ENCODE assay signal across 10 mouse cellular contexts in the genomic region with DNA sequence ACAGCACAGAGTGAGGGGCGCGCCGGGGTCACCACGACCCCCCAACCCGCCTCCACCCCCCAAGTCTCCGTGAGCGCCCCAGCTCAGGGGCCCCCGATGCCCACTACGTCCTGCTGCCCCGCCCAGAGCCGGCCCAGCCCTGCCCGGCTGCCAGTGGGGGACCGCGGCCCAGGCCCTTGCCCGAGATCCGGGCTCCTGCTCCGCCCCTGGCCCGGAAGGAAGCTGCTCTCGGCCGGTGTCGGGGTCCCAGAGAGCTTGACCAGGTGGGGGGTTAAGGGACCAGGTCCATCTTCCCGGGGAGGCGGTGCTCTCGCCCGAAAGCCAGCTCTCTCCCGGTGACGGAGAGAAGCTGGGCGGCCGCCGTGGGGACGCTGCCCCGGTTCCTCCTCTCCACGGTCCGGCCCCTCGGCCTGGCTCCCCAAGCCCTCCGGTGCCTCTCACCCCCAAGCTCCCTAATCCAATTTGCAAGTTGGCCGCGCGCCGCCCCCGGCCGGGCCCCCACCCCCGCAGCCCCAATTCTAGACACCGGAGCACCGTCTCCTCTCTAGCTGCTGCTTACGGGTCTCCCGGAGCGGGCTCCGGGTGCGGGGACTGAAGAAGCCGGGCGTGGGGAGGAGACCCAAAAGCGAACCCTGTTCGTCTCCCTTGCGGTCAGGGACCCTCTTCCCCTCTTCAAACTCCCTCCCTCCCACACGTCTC. TPM values are rescaled to one million over a fixed set of nuclear protein-coding genes. Genes with fewer than 3 reads are reported as not detected.
A peak's percentile ranks its signal among the peaks of the same experiment; 100 is the strongest.
DNase-seq lines count a peak whose midpoint lies in the region; ATAC-seq and TF ChIP-seq lines count a peak whose summit lies in the region.
"Had no signal": no experiment of that assay in that cellular context is flagged by ENCODE, and none has a peak within 500 bp of the region (broad histone marks: within the 10 kb centered on the region; RNA-seq: fewer than 3 reads in every experiment).

No protein-coding gene starts in this region.

- H3K9me3 ChIP-seq in forebrain, postnatal 0 days (ENCODE audit: low read length), result no peaks in the 10 kb centered on the region
- no peaks in the 10 kb centered on the region for H3K9me3 ChIP-seq in midbrain, embryonic 12.5 days

- H3K9ac ChIP-seq in forebrain, postnatal 0 days, result peak overlapping the region; percentile 84
- H3K9ac ChIP-seq in midbrain, embryonic 12.5 days (replicated peaks), result 0 out of 2 replicates have a peak overlapping the region, but pooled peaks have one; percentile 28

- no peak for TF ChIP-seq CTCF in kidney, adult 2 months (conservative IDR thresholded peaks at IDR 0.05; ENCODE audit: insufficient read depth, insufficient read length, low read depth, low read length)
- no peak for TF ChIP-seq CTCF in forebrain, postnatal 0 days (IDR thresholded peaks at IDR 0.05; ENCODE audit: low read depth)

- peaks cover 14% of the 10 kb centered on the region for H3K27me3 ChIP-seq in kidney, adult 2 months (replicated peaks; ENCODE audit: control insufficient read depth, insufficient read depth, low read length)
- peaks cover 24% of the 10 kb centered on the region for H3K27me3 ChIP-seq in forebrain, postnatal 0 days (ENCODE audit: insufficient read depth, low read length)
- peaks cover 97% of the 10 kb centered on the region for H3K27me3 ChIP-seq in midbrain, embryonic 12.5 days

- peak overlapping the region; percentile 45 for H3K4me2 ChIP-seq in forebrain, postnatal 0 days (ENCODE audit: low read depth)
- peak overlapping the region; percentile 47 for H3K4me2 ChIP-seq in midbrain, embryonic 12.5 days (replicated peaks)

- no peak overlapping the region for H3K27ac ChIP-seq in kidney, adult 2 months (ENCODE audit: insufficient read depth, low read depth, low read length)
- H3K27ac ChIP-seq in brown adipose tissue, adult 24 weeks (replicated peaks; ENCODE audit: low read depth, low read length), result no peak overlapping the region
- H3K27ac ChIP-seq in forebrain, postnatal 0 days (ENCODE audit: low read depth, low read length), result peak overlapping the region; percentile 95
- H3K27ac ChIP-seq in midbrain, embryonic 12.5 days (replicated peaks), result no peak overlapping the region

- ATAC-seq in forebrain, postnatal 0 days, result 0 out of 2 replicates have a peak, but pooled peaks have one; percentile 2
- ATAC-seq in midbrain, embryonic 12.5 days (ENCODE audit: low FRiP score, low read depth), result no peak

- no peak for DNase-seq in kidney, adult 2 months
- no peak for DNase-seq in kidney, postnatal 25 days
- peak; percentile 66 for DNase-seq in forebrain, postnatal 0 days
- DNase-seq in urinary bladder, postnatal 10 days (ENCODE audit: low spot score), result no peak
- DNase-seq in urinary bladder, postnatal 25 days (ENCODE audit: low spot score), result no peak
- DNase-seq in adrenal gland, postnatal 36 days, result no peak

- no peaks in the 10 kb centered on the region for H3K36me3 ChIP-seq in kidney, adult 2 months (ENCODE audit: control insufficient read depth, insufficient read depth, low read length)
- peaks cover 9% of the 10 kb centered on the region for H3K36me3 ChIP-seq in forebrain, postnatal 0 days (ENCODE audit: insufficient read depth)
- H3K36me3 ChIP-seq in midbrain, embryonic 12.5 days, result no peaks in the 10 kb centered on the region

- 1% methylated on average over 55 of the region's 56 CpGs for WGBS in kidney, adult 2 months
- WGBS in forebrain, postnatal 0 days, result 3% methylated on average over 53 of the region's 56 CpGs
- WGBS in midbrain, embryonic 12.5 days, result under 1% methylated on average over 51 of the region's 56 CpGs

- peak overlapping the region; percentile 13; the same call in 1 of the 2 replicates for H3K4me3 ChIP-seq in kidney, adult 2 months (ENCODE audit: insufficient read depth, low read depth, low read length)
- H3K4me3 ChIP-seq in brown adipose tissue, adult 24 weeks (ENCODE audit: insufficient read depth, low read depth, low read length), result peak overlapping the region; percentile 30
- H3K4me3 ChIP-seq in forebrain, postnatal 0 days (ENCODE audit: low read depth, low read length), result peak overlapping the region; percentile 54
- peak overlapping the region; percentile 39 for H3K4me3 ChIP-seq in midbrain, embryonic 12.5 days

- H3K4me1 ChIP-seq in kidney, adult 2 months (ENCODE audit: control insufficient read depth, insufficient read depth, low read length), result no peaks in the 10 kb centered on the region; the same call in 1 of the 2 replicates
- no peaks in the 10 kb centered on the region; the same call in 1 of the 2 replicates for H3K4me1 ChIP-seq in brown adipose tissue, adult 24 weeks (ENCODE audit: control insufficient read depth, insufficient read depth, insufficient read length, low read length)
- H3K4me1 ChIP-seq in forebrain, postnatal 0 days (ENCODE audit: insufficient read depth), result peaks cover 3% of the 10 kb centered on the region; the same call in 1 of the 2 replicates
- peaks cover 26% of the 10 kb centered on the region for H3K4me1 ChIP-seq in midbrain, embryonic 12.5 days

- TF ChIP-seq POLR2A in kidney, adult 2 months (IDR thresholded peaks at IDR 0.05; ENCODE audit: low read depth, low read length), result no peak

RNA-seq across cellular contexts. Expression of a gene that starts 0.9 kb away (rescaled TPM):
- polyA plus RNA-seq in kidney, adult 2 months (2012; rRNA removed), result not detected in 2 replicates
- not detected in 2 replicates for polyA plus RNA-seq in brown adipose tissue, adult 24 weeks (2012; ENCODE audit: insufficient read depth, insufficient read length, missing spikeins)
- total RNA-seq in forebrain, postnatal 0 days (2014; rRNA removed), result 133 and 140 TPM in 2 replicates
- 74.9 and 77.3 TPM in 2 replicates for polyA plus RNA-seq in forebrain, postnatal 0 days (2015; fragmentation: Nextera tagmentation; extraction: Ambion mirVana)
- polyA plus RNA-seq in midbrain, embryonic 12.5 days (2016; fragmentation: Nextera tagmentation; extraction: Ambion mirVana), result 1.3 and 2.3 TPM in 2 replicates
- total RNA-seq in adrenal gland, postnatal 36 days (2021), result not detected
- total RNA-seq: neutrophil, adult 5-6 weeks had no signal
- polyA plus RNA-seq: gonadal fat pad, adult 2 months had no signal

RNA-seq across cellular contexts. Expression of a gene that starts 19.7 kb away (rescaled TPM):
- polyA plus RNA-seq in kidney, adult 2 months (2012; rRNA removed), result 84.7 and 94.6 TPM in 2 replicates
- polyA plus RNA-seq in brown adipose tissue, adult 24 weeks (2012; ENCODE audit: insufficient read depth, insufficient read length, missing spikeins), result not detected in 2 replicates
- total RNA-seq in forebrain, postnatal 0 days (2014; rRNA removed), result 19.4 and 32.5 TPM in 2 replicates
- 91.4 and 121 TPM in 2 replicates for polyA plus RNA-seq in forebrain, postnatal 0 days (2015; fragmentation: Nextera tagmentation; extraction: Ambion mirVana)
- polyA plus RNA-seq in midbrain, embryonic 12.5 days (2016; fragmentation: Nextera tagmentation; extraction: Ambion mirVana), result 1.2 and 1.4 TPM in 2 replicates
- not detected for total RNA-seq in adrenal gland, postnatal 36 days (2021)
- total RNA-seq: neutrophil, adult 5-6 weeks had no signal

RNA-seq across cellular contexts. Expression of a gene that starts 29.6 kb away (rescaled TPM):
- polyA plus RNA-seq in kidney, adult 2 months (2012; rRNA removed), result 59.1 and 74.9 TPM in 2 replicates
- polyA plus RNA-seq in brown adipose tissue, adult 24 weeks (2012; ENCODE audit: insufficient read depth, insufficient read length, missing spikeins), result 5.3 and 8.1 TPM in 2 replicates
- 36.2 and 39.4 TPM in 2 replicates for total RNA-seq in forebrain, postnatal 0 days (2014; rRNA removed)
- 31.6 and 32.2 TPM in 2 replicates for polyA plus RNA-seq in forebrain, postnatal 0 days (2015; fragmentation: Nextera tagmentation; extraction: Ambion mirVana)
- polyA plus RNA-seq in midbrain, embryonic 12.5 days (2016; fragmentation: Nextera tagmentation; extraction: Ambion mirVana), result 46.9 and 52.0 TPM in 2 replicates
- 10 to 100 TPM; 22.3 to 23.2 TPM for total RNA-seq in adrenal gland, postnatal 36 days (2021)

RNA-seq across cellular contexts. Expression of a gene that starts 55.1 kb away (rescaled TPM):
- polyA plus RNA-seq in kidney, adult 2 months (2012; rRNA removed), result 0.56 and 33.0 TPM in 2 replicates
- polyA plus RNA-seq in brown adipose tissue, adult 24 weeks (2012; ENCODE audit: insufficient read depth, insufficient read length, missing spikeins), result 41.6 and 83.6 TPM in 2 replicates
- 0.23 TPM in 1 of 2 replicates, not detected in the other for total RNA-seq in forebrain, postnatal 0 days (2014; rRNA removed)
- polyA plus RNA-seq in forebrain, postnatal 0 days (2015; fragmentation: Nextera tagmentation; extraction: Ambion mirVana), result not detected in 2 replicates
- polyA plus RNA-seq in midbrain, embryonic 12.5 days (2016; fragmentation: Nextera tagmentation; extraction: Ambion mirVana), result 0.19 and 0.33 TPM in 2 replicates
- total RNA-seq in adrenal gland, postnatal 36 days (2021), result 1 to 10 TPM in 1 of 2 experiments, under 1 TPM in 1; 0.43 to 1.2 TPM
- total RNA-seq: neutrophil, adult 5-6 weeks had no signal

RNA-seq across cellular contexts. Expression of a gene that starts 57.7 kb away (rescaled TPM):
- polyA plus RNA-seq in kidney, adult 2 months (2012; rRNA removed), result not detected in 2 replicates
- polyA plus RNA-seq in brown adipose tissue, adult 24 weeks (2012; ENCODE audit: insufficient read depth, insufficient read length, missing spikeins), result not detected in 2 replicates
- 1.0 and 1.8 TPM in 2 replicates for total RNA-seq in forebrain, postnatal 0 days (2014; rRNA removed)
- 1.7 and 3.5 TPM in 2 replicates for polyA plus RNA-seq in forebrain, postnatal 0 days (2015; fragmentation: Nextera tagmentation; extraction: Ambion mirVana)
- polyA plus RNA-seq in midbrain, embryonic 12.5 days (2016; fragmentation: Nextera tagmentation; extraction: Ambion mirVana), result 0.15 TPM in 1 of 2 replicates, not detected in the other
- total RNA-seq in adrenal gland, postnatal 36 days (2021), result 100 to 1,000 TPM; 363 to 581 TPM
- total RNA-seq: neutrophil, adult 5-6 weeks had no signal

Comparison
In these comparisons a context has a peak if more than half of its experiments do, and no peak if none do; other contexts are left out.
1. RNA of a gene that starts 0.9 kb away (polyA plus RNA-seq): 74.9 to 77.3 TPM in forebrain, postnatal 0 days; 1.3 to 2.3 TPM in midbrain, embryonic 12.5 days, not detected in kidney, adult 2 months and not detected in brown adipose tissue, adult 24 weeks; every median in the first group is over 10 times any median in the second.
2. RNA of a gene that starts 19.7 kb away (polyA plus RNA-seq): 84.7 to 94.6 TPM in kidney, adult 2 months and 91.4 to 121 TPM in forebrain, postnatal 0 days; 1.2 to 1.4 TPM in midbrain, embryonic 12.5 days and not detected in brown adipose tissue, adult 24 weeks; every median in the first group is over 10 times any median in the second.
3. Peak in every context shown above with its lines, with median percentiles within 50 percentile points of each other: H3K4me3 ChIP-seq.